Mouse (Mus musculus): ENCODE results near the gene Gas7.

The Gas7 gene

GRCm38 (mm10) chr11:67656366-67656765, 201.1 kb downstream of the Gas7 start:
- DNase-seq (ENCODE audit: low read depth), result no peak

DNA sequence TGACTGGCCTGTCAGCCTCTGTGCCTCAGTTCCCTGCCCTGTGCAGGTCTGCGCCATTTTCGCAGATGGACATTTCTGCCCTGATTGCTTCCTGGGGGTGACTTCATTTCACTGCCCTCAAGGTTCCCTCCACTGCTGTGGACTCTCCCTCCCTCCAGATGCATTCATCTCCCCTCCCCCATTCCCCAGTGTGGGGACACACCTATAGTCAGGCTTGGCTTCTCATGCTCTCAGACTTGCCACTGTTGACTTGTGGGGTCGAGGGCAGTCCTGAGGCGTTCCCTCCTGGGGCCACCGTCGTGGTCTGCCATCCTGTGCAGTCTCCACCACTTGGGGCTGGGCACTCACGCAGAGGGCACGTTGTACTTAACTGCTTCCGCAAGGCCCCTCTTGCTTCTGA, 201.6 kb downstream of the Gas7 start:
- no peak for DNase-seq (ENCODE audit: low read depth)

- DNase-seq (ENCODE audit: low read depth), result peak; percentile 19
Observed at GRCm38 (mm10) chr11:67657685-67658382, 202.6 kb downstream of the Gas7 start.

DNA sequence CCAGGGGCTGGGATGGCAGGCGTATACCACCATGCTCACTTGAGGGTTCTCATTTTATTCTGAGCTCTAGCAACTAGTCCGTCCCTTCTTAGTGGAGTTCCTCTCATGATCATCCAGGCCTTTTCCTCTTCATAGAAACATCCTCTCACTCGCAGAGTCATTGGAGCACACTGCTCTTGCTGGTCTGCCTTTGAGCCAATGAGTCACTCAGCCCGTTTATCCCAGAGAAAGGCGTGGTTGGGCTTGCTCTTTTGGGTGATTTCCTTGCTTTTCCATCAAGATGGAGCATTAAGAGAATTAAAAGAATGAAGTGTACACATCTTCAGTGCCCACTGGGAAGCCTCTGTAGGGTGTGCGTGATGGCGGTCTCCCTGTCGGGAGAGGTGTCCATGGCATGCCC, 206.2 kb downstream of the Gas7 start:
- DNase-seq (ENCODE audit: low read depth), result no peak

- DNase-seq (ENCODE audit: low read depth), result no peak
Observed at GRCm38 (mm10) chr11:67663437-67663836, 208.2 kb downstream of the Gas7 start.

DNA sequence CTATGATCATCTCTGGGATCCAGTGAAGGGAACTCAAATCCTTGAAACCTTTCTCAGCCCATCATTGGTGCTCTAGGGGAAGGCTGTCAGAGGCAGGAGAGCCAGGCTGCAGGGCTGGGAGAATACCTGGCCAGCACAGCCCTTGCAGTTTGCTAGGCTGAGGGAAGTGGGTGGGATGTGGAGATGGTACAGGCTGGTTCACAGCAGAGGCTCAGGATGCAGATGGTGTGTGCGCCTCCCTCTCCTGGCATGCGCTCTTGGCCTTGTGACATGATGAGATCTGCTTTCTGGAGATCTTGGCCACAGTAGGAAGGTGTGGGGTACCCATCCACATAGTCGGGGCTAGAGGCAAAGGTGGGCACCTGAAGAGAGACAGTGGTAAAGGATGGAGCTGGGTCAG, 209.0 kb downstream of the Gas7 start:
- DNase-seq (ENCODE audit: low read depth), result no peak

- no peak for DNase-seq (ENCODE audit: low read depth)
Observed at GRCm38 (mm10) chr11:67664918-67665317, 209.7 kb downstream of the Gas7 start.

DNA sequence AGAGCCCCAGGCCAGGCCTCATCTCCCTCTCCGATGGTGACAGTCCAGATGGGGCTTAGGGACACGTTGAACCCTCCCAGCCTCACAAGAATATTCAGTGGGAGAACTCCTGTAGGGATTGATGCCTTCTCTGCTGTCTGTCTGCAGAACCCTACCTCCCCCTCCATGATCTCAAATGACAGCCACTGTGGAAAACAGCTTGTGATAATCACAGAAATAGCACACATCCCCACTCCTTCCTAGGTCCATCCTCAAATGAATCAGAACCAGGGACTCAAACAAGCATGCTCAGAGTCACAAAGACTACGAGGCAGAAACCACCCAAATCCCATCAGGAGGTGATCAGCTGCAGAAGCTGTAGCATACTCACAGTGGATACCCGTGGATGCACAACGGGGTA, 210.9 kb downstream of the Gas7 start:
- DNase-seq (ENCODE audit: low read depth), result no peak

DNA sequence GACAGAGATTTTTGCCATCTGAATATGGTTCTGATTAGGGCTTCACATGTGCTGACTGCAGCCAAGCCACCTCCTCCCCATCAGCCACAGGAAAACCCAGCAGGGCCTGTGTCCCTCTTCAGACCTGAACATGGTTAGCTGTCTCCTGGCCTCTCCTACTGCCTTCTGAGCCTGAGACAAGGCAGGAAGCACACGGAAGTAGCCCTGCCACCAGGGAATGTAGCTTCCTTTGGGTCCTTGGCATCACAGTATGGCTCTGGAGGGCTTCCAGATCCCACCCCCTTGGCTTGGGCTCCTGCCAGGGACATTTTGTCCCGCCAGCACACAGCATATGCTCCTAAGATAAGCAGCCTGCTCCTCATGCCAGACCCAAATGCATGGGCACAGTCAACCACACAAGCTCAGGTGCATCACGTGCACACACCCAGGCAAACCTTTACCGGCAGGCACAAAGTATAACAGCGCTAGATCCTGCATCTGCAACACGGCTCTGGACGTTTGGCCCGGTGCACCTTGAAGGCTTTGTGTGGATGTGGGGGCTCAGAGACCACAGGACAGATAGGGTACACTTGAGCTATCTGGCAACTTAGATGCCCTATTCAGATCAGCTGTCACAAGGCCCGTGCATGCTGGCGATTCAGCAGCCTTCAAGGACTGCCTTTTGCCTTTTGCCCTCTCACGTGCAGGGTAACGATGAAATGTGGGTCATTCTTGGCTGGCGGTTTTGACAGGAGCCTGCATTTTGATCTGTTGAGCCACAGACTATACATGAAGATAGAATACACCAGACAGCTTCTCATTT, 212.5 kb downstream of the Gas7 start:
- no peak for DNase-seq (ENCODE audit: low read depth)

DNA sequence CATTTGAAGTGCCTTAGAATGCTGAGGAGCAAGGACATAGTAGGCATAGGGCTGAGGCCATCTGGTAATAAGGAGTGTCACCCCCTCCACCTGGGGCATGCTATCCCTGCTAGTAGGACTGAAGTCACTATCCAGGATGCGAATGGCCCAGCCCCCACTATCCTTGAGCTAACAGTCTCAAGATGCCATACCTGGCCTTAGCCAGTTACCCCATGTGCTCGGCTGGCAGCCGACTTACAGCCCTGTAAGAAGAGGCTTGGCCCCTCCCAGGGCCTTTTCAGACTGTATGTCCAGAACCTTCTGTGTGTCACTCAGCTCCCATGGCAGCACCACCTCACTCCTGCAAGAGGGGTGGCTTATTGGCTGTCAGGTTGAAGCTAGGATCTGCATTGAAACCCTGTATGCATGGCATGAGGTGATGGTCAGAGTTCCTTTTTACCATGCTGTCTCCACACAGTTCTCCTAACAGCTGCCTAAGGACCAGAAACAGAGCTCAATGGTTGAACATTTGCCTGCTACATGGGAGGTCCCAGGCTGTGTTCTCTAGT, 213.3 kb downstream of the Gas7 start:
- DNase-seq (ENCODE audit: low read depth), result no peak

DNA sequence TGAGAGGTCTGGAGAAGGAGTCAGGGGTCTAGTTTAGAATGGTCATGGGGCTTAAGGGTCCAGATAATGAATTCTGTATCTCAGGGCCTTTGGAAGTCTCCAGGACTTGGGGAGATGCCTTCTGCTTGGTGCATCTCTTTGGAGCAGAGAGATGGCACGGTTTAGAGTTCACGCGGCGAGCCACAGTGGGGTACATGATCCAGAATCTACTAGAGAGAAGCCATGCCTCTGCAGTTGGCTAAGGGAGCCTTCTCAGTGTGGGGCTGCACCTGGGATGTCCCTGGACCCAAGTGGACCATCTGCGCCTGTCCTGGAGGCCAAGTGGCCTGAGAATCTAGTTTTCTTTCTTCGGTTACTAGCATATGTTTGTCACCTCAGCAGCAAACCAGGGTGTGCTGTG, 214.8 kb downstream of the Gas7 start:
- DNase-seq (ENCODE audit: low read depth), result no peak

- no peak for DNase-seq (ENCODE audit: low read depth)
Observed at GRCm38 (mm10) chr11:67672140-67672539, 216.9 kb downstream of the Gas7 start.

DNA sequence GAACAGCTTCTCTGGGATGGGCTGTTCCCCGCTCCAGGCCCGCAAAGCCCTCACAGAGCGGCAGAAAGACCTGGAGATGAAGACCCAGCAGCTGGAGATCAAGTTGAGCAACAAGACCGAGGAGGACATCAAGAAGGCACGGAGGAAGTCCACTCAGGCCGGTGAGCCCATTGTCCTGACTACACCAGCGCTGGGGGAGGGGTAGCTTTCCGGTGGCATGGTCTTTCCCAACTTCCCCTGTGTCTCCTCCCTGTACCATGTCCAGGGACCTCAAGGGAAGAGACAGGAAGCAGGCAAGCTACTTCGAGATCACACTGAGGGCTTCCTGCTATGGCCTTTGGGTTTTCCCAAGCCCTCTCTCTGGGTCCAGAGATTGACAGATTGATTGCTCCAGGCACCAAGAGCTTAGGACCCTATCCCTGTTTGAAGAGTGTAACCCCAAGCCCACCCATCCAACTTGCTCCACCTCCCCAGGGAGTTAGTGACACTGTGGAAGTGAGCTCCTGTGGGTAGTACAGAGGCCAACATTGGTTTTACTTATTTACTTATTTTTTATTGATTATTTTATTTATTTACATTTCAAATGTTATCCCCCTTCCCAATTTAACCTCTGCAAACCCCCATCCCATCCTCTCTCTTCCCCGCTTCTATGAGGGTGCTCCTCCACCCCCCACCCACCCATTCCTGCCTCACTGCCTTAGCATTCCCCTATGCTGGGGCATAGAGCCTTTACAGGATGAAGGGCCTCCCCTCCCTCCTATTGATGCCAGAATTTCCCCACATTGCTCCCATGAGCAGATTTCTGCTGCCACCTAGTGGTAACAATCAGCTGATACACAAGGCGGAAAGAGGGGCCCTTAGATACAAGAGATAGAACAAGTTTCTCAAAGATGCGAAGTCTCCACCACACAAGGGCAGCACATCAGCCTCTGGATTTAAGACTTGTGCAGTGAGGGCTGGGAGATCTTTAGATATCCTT, 220.6 kb downstream of the Gas7 start:
- DNase-seq (ENCODE audit: low read depth), result peak; percentile 15

GRCm38 (mm10) chr11:67679300-67679699, 224.1 kb downstream of the Gas7 start:
- no peak for DNase-seq (ENCODE audit: low read depth)

- DNase-seq (ENCODE audit: low read depth), result no peak
Observed at GRCm38 (mm10) chr11:67679930-67680329, 224.7 kb downstream of the Gas7 start.

- DNase-seq (ENCODE audit: low read depth), result no peak
Observed at GRCm38 (mm10) chr11:67681871-67682270, 226.6 kb downstream of the Gas7 start.

DNA sequence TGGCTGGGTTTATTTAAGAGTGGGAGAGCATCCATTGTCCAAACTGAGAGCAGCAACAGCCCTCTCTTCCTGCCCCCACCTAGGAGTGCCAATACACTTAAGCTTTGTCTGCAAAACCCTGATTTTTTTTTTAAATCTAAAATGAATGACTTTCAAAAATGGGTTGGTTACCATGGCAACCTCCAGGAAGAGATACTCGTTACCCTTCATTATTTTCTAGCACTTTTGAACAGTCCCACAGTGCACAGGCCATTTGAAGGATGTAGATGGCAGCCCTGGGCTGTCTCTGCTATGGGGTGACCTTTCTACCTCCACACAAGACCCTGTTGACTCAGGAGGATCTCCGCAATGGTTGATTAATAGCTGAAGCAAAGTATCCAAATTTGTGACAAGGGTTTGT, 230.9 kb downstream of the Gas7 start:
- DNase-seq (ENCODE audit: low read depth), result no peak

GRCm38 (mm10) chr11:67694703-67695376, 239.6 kb downstream of the Gas7 start, which contains the start of gene Rcvrn:
TSS of gene Rcvrn (plus strand) at chr11:67695326.
- no peak for DNase-seq (ENCODE audit: low read depth)

GRCm38 (mm10) chr11:67712976-67713375, 257.7 kb downstream of the Gas7 start:
- DNase-seq (ENCODE audit: low read depth), result no peak

- no peak for DNase-seq (ENCODE audit: low read depth)
Observed at GRCm38 (mm10) chr11:67715382-67715781, 260.1 kb downstream of the Gas7 start.

DNA sequence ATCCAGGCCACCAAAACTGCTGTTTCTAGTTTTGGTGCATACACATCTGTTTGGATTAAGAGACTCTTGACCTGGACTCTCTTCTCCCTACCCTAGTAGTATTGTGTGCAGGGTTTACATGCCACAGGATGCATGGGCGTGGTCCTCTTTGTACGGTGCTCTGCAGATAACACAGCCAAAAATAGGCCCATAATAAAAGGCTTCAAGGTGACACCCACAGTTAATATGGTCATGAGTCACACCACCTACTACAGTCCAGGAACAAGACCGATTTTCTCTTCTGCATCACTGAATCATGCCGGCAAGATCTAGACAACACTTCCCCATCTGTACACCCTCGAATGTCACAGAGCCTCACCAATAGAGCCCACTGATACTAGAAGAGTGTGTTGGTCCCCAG, 266.2 kb downstream of the Gas7 start:
- DNase-seq (ENCODE audit: low read depth), result no peak
